Mouse (Mus musculus) kidney, adult 2 months (tissue): ENCODE data around the gene Eif2ak3.

Experiments
- CTCF ChIP-seq: fragments of 200-500 bp; conservative IDR thresholded peaks from 2 replicates; pipeline ENCODE4 v1.5.1; 2011; ENCODE audit warnings: low read depth, mild to moderate bottlenecking, control low read depth, low read length, moderate library complexity, mixed read lengths; ENCODE audit not compliant: insufficient read depth, insufficient read length
- POLR2A ChIP-seq: fragments of 200-500 bp; IDR thresholded peaks from one replicate; pipeline ENCODE4 v1.6.1; 2011; ENCODE audit warnings: low read depth, low read length, control low read depth

GRCm38 (mm10) chr6:70811557-70812525 lies 32.5 kb upstream of the Eif2ak3 start:
- TF ChIP-seq CTCF, result peak; percentile 91
- TF ChIP-seq POLR2A, result no peak
